Mouse (Mus musculus) olfactory bulb, adult 2 months (tissue): ENCODE measurements around the gene Usp45.

Experiments used
- CTCF ChIP-seq: fragments of 200-500 bp; IDR thresholded peaks from 2 replicates; pipeline ENCODE4 v1.5.1; 2012; ENCODE audit warnings: low read depth, mild to moderate bottlenecking, low read length, moderate library complexity; ENCODE audit not compliant: insufficient read depth
- POLR2A ChIP-seq: fragments of 200-500 bp; IDR thresholded peaks from 2 replicates; pipeline ENCODE4 v1.6.1; 2012; ENCODE audit warnings: mild to moderate bottlenecking, low read depth, low read length, moderate library complexity; ENCODE audit not compliant: insufficient read depth

GRCm38 (mm10) chr4:21766863-21767304 is at the start of gene Usp45, which contains the start of gene Tstd3:
- TF ChIP-seq CTCF = peak; percentile 84; the same call in 1 of the 2 replicates
- TF ChIP-seq POLR2A = no peak
